Mouse (Mus musculus) heart, adult 10 weeks (tissue): Measurements from ENCODE around the gene Ube2l3. TPM values are rescaled to one million over a fixed set of nuclear protein-coding genes. Genes with fewer than 3 reads are reported as not detected.

Source experiments
- polyA plus RNA-seq: library from polyadenylated mRNA; stranded (reverse); fragments of 350-450 nt; fragmentation: Illumina TruSeq; extraction: RNeasy Lipid Tissue Mini Kit (QIAGEN cat#74804); gene quantifications from one replicate; pipeline ENCODE4 v1.2.3, GENCODE M21; 2014; ENCODE audit warnings: low read depth, low replicate concordance

Gene Ube2l3
- 102 TPM for polyA plus RNA-seq

GRCm38 (mm10) chr16:17202549-17202948 lies at the start of gene Ube2l3:
TSS of gene Ube2l3 (minus strand) at chr16:17202649.

GRCm38 (mm10) chr16:17232794-17233701 lies 30.6 kb upstream of the Ube2l3 start, which contains the start of gene Hic2:
TSS of gene Hic2 (plus strand) at chr16:17233572.

GRCm38 (mm10) chr16:17208389-17209361 lies 6.2 kb upstream of the Ube2l3 start, which contains the start of gene Rimbp3:
TSS of gene Rimbp3 (plus strand) at chr16:17208603.

GRCm38 (mm10) chr16:17146772-17147235 lies 55.6 kb downstream of the Ube2l3 start, which contains the start of gene Ccdc116:
TSS of gene Ccdc116 (minus strand) at chr16:17147229.

GRCm38 (mm10) chr16:17144339-17144738 lies 58.1 kb downstream of the Ube2l3 start, which contains the start of gene Ydjc:
TSS of gene Ydjc (plus strand) at chr16:17144621.

GRCm38 (mm10) chr16:17132089-17132905 lies 70.2 kb downstream of the Ube2l3 start, which contains the start of gene Sdf2l1:
TSS of gene Sdf2l1 (minus strand) at chr16:17132383.

GRCm38 (mm10) chr16:17124871-17125520 lies 77.5 kb downstream of the Ube2l3 start, which contains the start of gene 2610318N02Rik:
TSS of gene 2610318N02Rik (minus strand) at chr16:17125167.

GRCm38 (mm10) chr16:17110771-17111743 lies 91.4 kb downstream of the Ube2l3 start, which contains the start of gene Ppil2:
TSS of gene Ppil2 (minus strand) at chr16:17111257.

Other genes starting within 250 kb of the Ube2l3 start
- gene Mapk1, start 219.3 kb downstream of the Ube2l3 start, polyA plus RNA-seq: 105 TPM
- 0.84 TPM for gene Ypel1, start 133.0 kb downstream of the Ube2l3 start, polyA plus RNA-seq
- 44.2 TPM for gene Ppil2, start 91.4 kb downstream of the Ube2l3 start, polyA plus RNA-seq
- gene 2610318N02Rik, start 77.5 kb downstream of the Ube2l3 start, polyA plus RNA-seq: not detected
- 7.7 TPM for gene Sdf2l1, start 70.3 kb downstream of the Ube2l3 start, polyA plus RNA-seq
- 2.1 TPM for gene Ydjc, start 58.0 kb downstream of the Ube2l3 start, polyA plus RNA-seq
- gene Ccdc116, start 55.4 kb downstream of the Ube2l3 start, polyA plus RNA-seq: 0.10 TPM
- gene Rimbp3, start 6.0 kb upstream of the Ube2l3 start, polyA plus RNA-seq: not detected
- 2.0 TPM for gene Hic2, start 30.9 kb upstream of the Ube2l3 start, polyA plus RNA-seq
- 4.1 TPM for gene Tmem191c, start 73.4 kb upstream of the Ube2l3 start, polyA plus RNA-seq
- 0.42 TPM for gene Serpind1, start 128.7 kb upstream of the Ube2l3 start, polyA plus RNA-seq
- 20.0 TPM for gene Snap29, start 203.3 kb upstream of the Ube2l3 start, polyA plus RNA-seq
- gene Pi4ka, start 203.7 kb upstream of the Ube2l3 start, polyA plus RNA-seq: 62.0 TPM
- 20.1 TPM for gene Crkl, start 249.3 kb upstream of the Ube2l3 start, polyA plus RNA-seq